11 mouse cellular contexts compared by ENCODE assay signal in the genomic region with DNA sequence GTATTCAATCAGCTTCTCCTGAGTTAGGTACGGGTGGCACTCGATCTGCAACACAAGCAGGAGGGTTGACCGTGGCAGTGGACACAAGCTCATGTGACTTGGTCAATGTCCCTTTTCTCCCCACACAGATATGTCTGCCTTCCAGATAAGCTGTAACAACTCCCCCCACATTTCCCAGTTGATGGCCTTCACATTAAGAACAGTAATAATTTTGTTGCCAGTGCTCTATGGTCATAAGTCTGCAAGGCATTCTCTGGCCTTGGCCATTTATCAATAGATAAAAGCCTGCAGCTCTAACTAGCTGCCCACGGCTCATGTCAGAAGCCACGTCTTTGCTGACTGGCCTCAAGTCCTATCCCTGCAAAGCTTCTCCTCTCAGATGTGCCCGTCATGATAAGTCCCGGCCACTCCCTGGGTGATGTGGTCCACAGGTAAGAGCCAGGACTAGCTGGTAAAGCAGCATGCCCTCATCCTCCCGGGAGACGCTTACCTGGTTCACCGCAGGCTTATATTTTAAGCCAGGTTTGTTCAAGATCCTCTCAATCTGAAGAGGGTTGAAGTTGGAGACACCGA. TPM values are rescaled to one million over a fixed set of nuclear protein-coding genes. Genes with fewer than 3 reads are reported as not detected.
"Had no signal": no experiment of that assay in that cellular context is flagged by ENCODE, and none has a peak within 500 bp of the region (broad histone marks: within the 10 kb centered on the region; RNA-seq: fewer than 3 reads in every experiment).

No protein-coding gene starts in this region.

- DNase-seq: kidney, postnatal 25 days; layer of hippocampus, adult 9-11 months; liver, embryonic 13.5 days; lung, adult 2 months; midbrain, embryonic 14.5 days; right cerebral cortex, adult 18-20 months; right cerebral cortex, postnatal 14 days; right cerebral cortex, postnatal 4 days; thymus, adult 2 months; thymus, postnatal 14 days had no signal

RNA-seq across cellular contexts. Expression of a gene that starts 43.8 kb away (rescaled TPM):
- total RNA-seq: megakaryocyte-erythroid progenitor cell, adult 5-6 weeks had no signal
